Mouse (Mus musculus) ES-Bruce4 (cell line): ENCODE results near the gene Ctbs.

Experiments used
- CTCF ChIP-seq: IDR thresholded peaks from one replicate; pipeline ENCODE4 v1.8.1; 2011; ENCODE audit warnings: low read depth, low read length
- EP300 ChIP-seq: IDR thresholded peaks from 2 replicates; pipeline ENCODE4 v1.6.1; 2011; ENCODE audit warnings: low read depth, low read length; ENCODE audit not compliant: insufficient read depth
- POLR2A ChIP-seq: IDR thresholded peaks from one replicate; pipeline ENCODE4 v1.8.1; 2011; ENCODE audit warnings: low read length; ENCODE audit not compliant: insufficient read depth

GRCm38 (mm10) chr3:146448372-146448771 is 1.2 kb upstream of the Ctbs start:
- TF ChIP-seq CTCF (no peak), POLR2A (no peak), EP300 (no peak)
